Mouse (Mus musculus) thymus, adult 2 months (tissue): Measurements from ENCODE around the gene St6galnac5. TPM values are rescaled to one million over a fixed set of nuclear protein-coding genes. Genes with fewer than 3 reads are reported as not detected.

Experiments used
- DNase-seq: peaks from one replicate; pipeline ENCODE4 v3.0.0; 2021
- H3K27ac ChIP-seq: fragments of 200-500 bp; 2 replicates; pipeline ENCODE4 v1.5.1; 2012; ENCODE audit warnings: low read length, control low read depth; ENCODE audit not compliant: control insufficient read depth, insufficient read depth
- H3K27me3 ChIP-seq: fragments of 200-500 bp; 2 replicates; pipeline ENCODE4 v1.6.1; 2012; ENCODE audit warnings: mild to moderate bottlenecking, low read length, moderate library complexity, mixed read lengths; ENCODE audit not compliant: control insufficient read depth, insufficient read depth
- H3K36me3 ChIP-seq: fragments of 200-500 bp; 2 replicates; pipeline ENCODE4 v1.6.1; 2012; ENCODE audit warnings: mild to moderate bottlenecking, low read length, moderate library complexity; ENCODE audit not compliant: control insufficient read depth, insufficient read depth
- H3K4me1 ChIP-seq: fragments of 200-500 bp; replicated peaks from 2 replicates; pipeline ENCODE4 v1.6.1; 2012; ENCODE audit warnings: low read length; ENCODE audit not compliant: control insufficient read depth, insufficient read depth
- H3K4me3 ChIP-seq: fragments of 200-500 bp; 2 replicates; pipeline ENCODE4 v1.5.1; 2012; ENCODE audit warnings: mild to moderate bottlenecking, low read length, control low read depth, moderate library complexity; ENCODE audit not compliant: control insufficient read depth, insufficient read depth
- CTCF ChIP-seq: fragments of 200-500 bp; IDR thresholded peaks from 2 replicates; pipeline ENCODE4 v1.5.1; 2012; ENCODE audit warnings: mild to moderate bottlenecking, control low read depth, low read length, moderate library complexity, borderline replicate concordance; ENCODE audit not compliant: control insufficient read depth, poor library complexity, insufficient read depth; ENCODE audit errors: extremely low read depth
- POLR2A ChIP-seq: fragments of 200-500 bp; IDR thresholded peaks from 2 replicates; pipeline ENCODE4 v1.6.1; 2012; ENCODE audit warnings: mild to moderate bottlenecking, low read length, control low read depth, moderate library complexity; ENCODE audit not compliant: control insufficient read depth, poor library complexity, insufficient read depth; ENCODE audit errors: extremely low read depth
- WGBS: fragments of 180-500 bp; shearing (Covaris S2); methylation state at CpG from one replicate; pipeline ENCODE4 v1.1.7; 2018; 5-methylcytosine and 5-hydroxymethylcytosine counted together
- polyA plus RNA-seq: library from polyadenylated mRNA; depleted of rRNA; stranded (reverse); fragments of >200 nt; gene quantifications from 2 replicates; pipeline ENCODE4 v1.2.3, GENCODE M21; 2012

St6galnac5 gene
- polyA plus RNA-seq, 1 experiment = 0.19 TPM

- WGBS = 6% methylated on average over 23 of the region's 23 CpGs
- Histone ChIP-seq H3K36me3 (no peaks in the 10 kb centered on the region), H3K27ac (peak overlapping the region; percentile 91), H3K27me3 (no peaks in the 10 kb centered on the region), H3K4me1 (peaks cover 19% of the 10 kb centered on the region), H3K4me3 (peak overlapping the region; percentile 45)
- TF ChIP-seq POLR2A (no peak), CTCF (no peak)
- DNase-seq = peak; percentile 66
Observed at GRCm38 (mm10) chr3:152912216-152913101, 69.6 kb downstream of the St6galnac5 start.

DNA sequence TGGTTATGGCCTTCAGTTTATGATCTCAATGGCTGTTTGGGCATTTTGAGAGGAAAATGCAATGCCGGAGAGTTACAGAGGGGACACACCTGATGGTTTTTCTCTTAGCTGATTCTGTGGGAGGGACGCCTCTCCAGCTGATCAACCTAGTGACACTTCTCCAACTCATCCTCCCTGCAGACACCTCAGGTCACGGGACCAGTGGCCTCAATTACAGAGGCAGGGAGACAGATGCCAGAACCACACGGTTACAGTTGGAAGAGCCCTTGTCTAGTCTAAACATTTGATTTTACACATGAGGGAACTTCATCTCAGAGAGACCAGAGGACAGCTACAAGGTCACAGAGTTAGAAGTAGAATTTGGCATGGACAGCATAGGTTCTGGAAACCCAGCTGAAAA, 70.5 kb downstream of the St6galnac5 start:
- Histone ChIP-seq H3K4me1 (peaks cover 19% of the 10 kb centered on the region), H3K27me3 (no peaks in the 10 kb centered on the region), H3K27ac (peak overlapping the region; percentile 91), H3K36me3 (no peaks in the 10 kb centered on the region), H3K4me3 (no peak overlapping the region)
- TF ChIP-seq CTCF (no peak), POLR2A (no peak)
- no peak for DNase-seq
- 61% methylated on average over 4 of the region's 4 CpGs for WGBS

- TF ChIP-seq CTCF = no peak
- no peak for TF ChIP-seq POLR2A
- Histone ChIP-seq H3K27ac (no peak overlapping the region), H3K36me3 (no peaks in the 10 kb centered on the region), H3K4me3 (no peak overlapping the region), H3K4me1 (peaks cover 13% of the 10 kb centered on the region), H3K27me3 (no peaks in the 10 kb centered on the region)
- 86% methylated on average over 5 of the region's 5 CpGs for WGBS
- no peak for DNase-seq
Observed at GRCm38 (mm10) chr3:152907683-152908082, 74.4 kb downstream of the St6galnac5 start.

- no peak for DNase-seq
- Histone ChIP-seq H3K36me3 (no peaks in the 10 kb centered on the region), H3K27ac (no peak overlapping the region), H3K4me1 (peaks cover 10% of the 10 kb centered on the region), H3K27me3 (no peaks in the 10 kb centered on the region), H3K4me3 (no peak overlapping the region)
- 90% methylated on average over 5 of the region's 5 CpGs for WGBS
- TF ChIP-seq POLR2A (no peak), CTCF (no peak)
Observed at GRCm38 (mm10) chr3:152907087-152907486, 75.0 kb downstream of the St6galnac5 start.

DNA sequence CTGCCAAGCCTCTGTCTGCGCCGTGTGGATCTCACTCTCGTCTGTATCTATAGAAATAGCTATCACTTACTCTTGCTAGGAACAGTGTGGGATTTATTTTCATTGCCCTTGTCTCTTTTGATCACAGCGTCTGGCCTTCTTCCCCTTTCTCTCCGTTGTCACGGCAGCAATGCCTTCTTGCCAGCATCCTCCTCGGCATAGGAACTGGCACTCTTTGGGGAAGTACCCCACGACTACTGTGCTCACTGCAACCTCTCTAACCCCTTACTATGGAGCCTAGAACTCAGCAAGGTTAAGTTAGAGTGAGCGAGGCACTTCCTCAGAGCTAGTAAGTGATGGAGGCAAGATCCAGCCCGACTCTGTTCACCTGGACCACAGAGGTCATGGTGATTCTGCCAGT, 76.2 kb downstream of the St6galnac5 start:
- H3K4me3 ChIP-seq = no peak overlapping the region
- no peak for TF ChIP-seq POLR2A
- no peak for TF ChIP-seq CTCF
- H3K27ac ChIP-seq = no peak overlapping the region
- no peaks in the 10 kb centered on the region for H3K27me3 ChIP-seq
- H3K4me1 ChIP-seq = no peaks in the 10 kb centered on the region
- no peaks in the 10 kb centered on the region for H3K36me3 ChIP-seq
- 22% methylated on average over 10 of the region's 10 CpGs for WGBS
- no peak for DNase-seq

GRCm38 (mm10) chr3:152905026-152905425, 77.0 kb downstream of the St6galnac5 start:
- WGBS = 92% methylated on average over 10 of the region's 10 CpGs
- H3K27ac ChIP-seq = no peak overlapping the region
- no peaks in the 10 kb centered on the region for H3K36me3 ChIP-seq
- TF ChIP-seq CTCF = no peak
- no peak for TF ChIP-seq POLR2A
- no peaks in the 10 kb centered on the region for H3K4me1 ChIP-seq
- H3K27me3 ChIP-seq = no peaks in the 10 kb centered on the region
- DNase-seq = no peak
- H3K4me3 ChIP-seq = no peak overlapping the region
